Mouse (Mus musculus) midbrain, embryonic 12.5 days (tissue): ENCODE results near the gene Mapk10. TPM values are rescaled to one million over a fixed set of nuclear protein-coding genes. Genes with fewer than 3 reads are reported as not detected.

Experiments used
- ATAC-seq: fragments of 200-750 bp; cut with Nextera tagmentation; 2 replicates; pipeline ENCODE4 v1.8.0; 2017; ENCODE audit warnings: low read depth, moderate TSS enrichment, moderate library complexity; ENCODE audit not compliant: low FRiP score
- H3K27ac ChIP-seq: fragments of 300-500 bp; sonication (generic); replicated peaks from 2 replicates; pipeline ENCODE4 v1.5.1; 2016; ENCODE audit warnings: mild to moderate bottlenecking
- H3K27me3 ChIP-seq: fragments of 300-500 bp; sonication (generic); 2 replicates; pipeline ENCODE4 v1.6.1; 2016; ENCODE audit warnings: mild to moderate bottlenecking
- H3K36me3 ChIP-seq: fragments of 300-500 bp; sonication (generic); 2 replicates; pipeline ENCODE4 v1.6.1; 2016
- H3K4me1 ChIP-seq: fragments of 300-500 bp; sonication (generic); 2 replicates; pipeline ENCODE4 v1.6.1; 2016
- H3K4me2 ChIP-seq: fragments of 300-500 bp; sonication (generic); replicated peaks from 2 replicates; pipeline ENCODE4 v1.6.1; 2016; ENCODE audit warnings: mild to moderate bottlenecking, moderate library complexity
- H3K4me3 ChIP-seq: fragments of 300-500 bp; sonication (generic); 2 replicates; pipeline ENCODE4 v1.5.1; 2016; ENCODE audit warnings: mild to moderate bottlenecking
- H3K9ac ChIP-seq: fragments of 300-500 bp; sonication (generic); replicated peaks from 2 replicates; pipeline ENCODE4 v1.6.1; 2016; ENCODE audit warnings: mild to moderate bottlenecking, moderate library complexity
- H3K9me3 ChIP-seq: fragments of 300-500 bp; sonication (generic); 2 replicates; pipeline ENCODE4 v1.6.1; 2016; ENCODE audit warnings: mild to moderate bottlenecking
- WGBS: fragments of 180-500 bp; shearing (Covaris S2); methylation state at CpG from one replicate; pipeline ENCODE4 v1.1.7; 2016; 5-methylcytosine and 5-hydroxymethylcytosine counted together
- polyA plus RNA-seq: library from polyadenylated mRNA; unstranded; fragments of >200 nt; fragmentation: Nextera tagmentation; extraction: Ambion mirVana; gene quantifications from 2 replicates; pipeline ENCODE4 v1.2.1, GENCODE M21; 2016

Mapk10 gene
- polyA plus RNA-seq, 1 experiment from 2014 or later = 70.1 TPM

- H3K27me3 ChIP-seq = no peaks in the 10 kb centered on the region
- H3K4me1 ChIP-seq = peaks cover 24% of the 10 kb centered on the region
- H3K4me2 ChIP-seq = no peak overlapping the region
- H3K36me3 ChIP-seq = no peaks in the 10 kb centered on the region
- no peaks in the 10 kb centered on the region for H3K9me3 ChIP-seq
- H3K4me3 ChIP-seq = no peak overlapping the region
- ATAC-seq = no peak
- no peak overlapping the region for H3K27ac ChIP-seq
- H3K9ac ChIP-seq = no peak overlapping the region
- 75% methylated on average over 2 of the region's 2 CpGs for WGBS
Observed at GRCm38 (mm10) chr5:103197796-103198325, 13.3 kb downstream of the Mapk10 start.

- Histone ChIP-seq H3K4me2 (no peak overlapping the region), H3K9me3 (no peaks in the 10 kb centered on the region), H3K27me3 (no peaks in the 10 kb centered on the region), H3K4me1 (peaks cover 39% of the 10 kb centered on the region), H3K27ac (peak overlapping the region; percentile 15; the same call in 1 of the 2 replicates), H3K36me3 (no peaks in the 10 kb centered on the region), H3K9ac (no peak overlapping the region), H3K4me3 (no peak overlapping the region)
- no peak for ATAC-seq
- WGBS = 64% methylated on average over 6 of the region's 6 CpGs
Observed at GRCm38 (mm10) chr5:103194549-103194948, 16.6 kb downstream of the Mapk10 start.

- no peak for ATAC-seq
- WGBS = 83% methylated on average over 3 of the region's 3 CpGs
- no peak overlapping the region for H3K4me3 ChIP-seq
- no peak overlapping the region for H3K4me2 ChIP-seq
- H3K9me3 ChIP-seq = no peaks in the 10 kb centered on the region
- H3K9ac ChIP-seq = no peak overlapping the region
- H3K27me3 ChIP-seq = no peaks in the 10 kb centered on the region
- no peak overlapping the region for H3K27ac ChIP-seq
- no peaks in the 10 kb centered on the region for H3K36me3 ChIP-seq
- peaks cover 39% of the 10 kb centered on the region for H3K4me1 ChIP-seq
Observed at GRCm38 (mm10) chr5:103193700-103194099, 17.4 kb downstream of the Mapk10 start.

GRCm38 (mm10) chr5:103191577-103191976 lies 19.6 kb downstream of the Mapk10 start:
- Histone ChIP-seq H3K9ac (no peak overlapping the region), H3K27ac (peak overlapping the region; percentile 58), H3K9me3 (0 out of 2 replicates have a peak, but pooled peaks cover 2% of the 10 kb centered on the region), H3K4me2 (no peak overlapping the region), H3K4me1 (peaks cover 39% of the 10 kb centered on the region), H3K27me3 (no peaks in the 10 kb centered on the region), H3K36me3 (peaks cover 4% of the 10 kb centered on the region; the same call in 1 of the 2 replicates), H3K4me3 (no peak overlapping the region)
- ATAC-seq = peak; percentile 79
- 13% methylated on average over 4 of the region's 4 CpGs for WGBS

GRCm38 (mm10) chr5:103184256-103184655 lies 26.9 kb downstream of the Mapk10 start:
- no peak overlapping the region for H3K4me2 ChIP-seq
- H3K4me3 ChIP-seq = no peak overlapping the region
- H3K27ac ChIP-seq = no peak overlapping the region
- no peaks in the 10 kb centered on the region for H3K4me1 ChIP-seq
- no peak for ATAC-seq
- no peaks in the 10 kb centered on the region for H3K27me3 ChIP-seq
- peaks cover 24% of the 10 kb centered on the region for H3K9me3 ChIP-seq
- 85% methylated on average over 1 of the region's 1 CpGs for WGBS
- peaks cover 4% of the 10 kb centered on the region; the same call in 1 of the 2 replicates for H3K36me3 ChIP-seq
- H3K9ac ChIP-seq = no peak overlapping the region

GRCm38 (mm10) chr5:103181622-103182021 lies 29.5 kb downstream of the Mapk10 start:
- H3K9ac ChIP-seq = no peak overlapping the region
- no peak for ATAC-seq
- H3K27ac ChIP-seq = no peak overlapping the region
- no peak overlapping the region for H3K4me2 ChIP-seq
- H3K4me3 ChIP-seq = no peak overlapping the region
- 87% methylated on average over 10 of the region's 10 CpGs for WGBS
- H3K27me3 ChIP-seq = no peaks in the 10 kb centered on the region
- peaks cover 9% of the 10 kb centered on the region for H3K4me1 ChIP-seq
- peaks cover 22% of the 10 kb centered on the region for H3K9me3 ChIP-seq
- no peaks in the 10 kb centered on the region for H3K36me3 ChIP-seq

- H3K27me3 ChIP-seq = no peaks in the 10 kb centered on the region
- no peak overlapping the region for H3K4me3 ChIP-seq
- no peak overlapping the region for H3K4me2 ChIP-seq
- H3K9ac ChIP-seq = no peak overlapping the region
- H3K36me3 ChIP-seq = no peaks in the 10 kb centered on the region
- peaks cover 19% of the 10 kb centered on the region for H3K4me1 ChIP-seq
- WGBS = 33% methylated on average over 5 of the region's 5 CpGs
- ATAC-seq = no peak
- no peaks in the 10 kb centered on the region for H3K9me3 ChIP-seq
- H3K27ac ChIP-seq = peak overlapping the region; percentile 49
Observed at GRCm38 (mm10) chr5:103177010-103177409, 34.1 kb downstream of the Mapk10 start.

GRCm38 (mm10) chr5:103175989-103176388 lies 35.1 kb downstream of the Mapk10 start:
- H3K4me1 ChIP-seq = peaks cover 19% of the 10 kb centered on the region
- no peaks in the 10 kb centered on the region for H3K36me3 ChIP-seq
- no peak overlapping the region for H3K4me3 ChIP-seq
- WGBS = 91% methylated on average over 7 of the region's 7 CpGs
- no peak for ATAC-seq
- H3K4me2 ChIP-seq = no peak overlapping the region
- H3K9me3 ChIP-seq = no peaks in the 10 kb centered on the region
- H3K9ac ChIP-seq = no peak overlapping the region
- H3K27ac ChIP-seq = no peak overlapping the region
- H3K27me3 ChIP-seq = no peaks in the 10 kb centered on the region

GRCm38 (mm10) chr5:103174607-103175006 lies 36.5 kb downstream of the Mapk10 start:
- Histone ChIP-seq H3K27ac (no peak overlapping the region), H3K4me2 (no peak overlapping the region), H3K9ac (no peak overlapping the region), H3K4me1 (peaks cover 19% of the 10 kb centered on the region), H3K36me3 (no peaks in the 10 kb centered on the region), H3K4me3 (no peak overlapping the region), H3K9me3 (peaks cover 4% of the 10 kb centered on the region; the same call in 1 of the 2 replicates), H3K27me3 (no peaks in the 10 kb centered on the region)
- 62% methylated on average over 7 of the region's 7 CpGs for WGBS
- ATAC-seq = no peak

GRCm38 (mm10) chr5:103171207-103171606 lies 39.9 kb downstream of the Mapk10 start:
- WGBS = 88% methylated on average over 3 of the region's 3 CpGs

GRCm38 (mm10) chr5:103167371-103167770 lies 43.8 kb downstream of the Mapk10 start:
- Histone ChIP-seq H3K4me3 (no peak overlapping the region), H3K27ac (no peak overlapping the region), H3K9ac (no peak overlapping the region), H3K4me1 (0 out of 2 replicates have a peak, but pooled peaks cover 4% of the 10 kb centered on the region), H3K36me3 (no peaks in the 10 kb centered on the region), H3K27me3 (no peaks in the 10 kb centered on the region), H3K9me3 (peaks cover 5% of the 10 kb centered on the region; the same call in 1 of the 2 replicates), H3K4me2 (no peak overlapping the region)
- no peak for ATAC-seq
- WGBS = 69% methylated on average over 5 of the region's 5 CpGs

More at GRCm38 (mm10) chr5:103171207-103171606, 39.9 kb downstream of the Mapk10 start:
- Histone ChIP-seq H3K9ac (no peak overlapping the region), H3K9me3 (peaks cover 5% of the 10 kb centered on the region; the same call in 1 of the 2 replicates), H3K36me3 (no peaks in the 10 kb centered on the region), H3K27ac (no peak overlapping the region), H3K4me2 (no peak overlapping the region), H3K27me3 (no peaks in the 10 kb centered on the region), H3K4me1 (peaks cover 6% of the 10 kb centered on the region; the same call in 1 of the 2 replicates), H3K4me3 (no peak overlapping the region)
- no peak for ATAC-seq

- no peak for ATAC-seq
- WGBS = 77% methylated on average over 2 of the region's 2 CpGs
Observed at GRCm38 (mm10) chr5:103166755-103167154, 44.4 kb downstream of the Mapk10 start.

GRCm38 (mm10) chr5:103164022-103164421 lies 47.1 kb downstream of the Mapk10 start:
- H3K9ac ChIP-seq = no peak overlapping the region
- H3K4me3 ChIP-seq = no peak overlapping the region
- ATAC-seq = no peak
- no peak overlapping the region for H3K27ac ChIP-seq
- no peaks in the 10 kb centered on the region for H3K36me3 ChIP-seq
- no peaks in the 10 kb centered on the region for H3K9me3 ChIP-seq
- no peak overlapping the region for H3K4me2 ChIP-seq
- H3K4me1 ChIP-seq = peaks cover 28% of the 10 kb centered on the region
- H3K27me3 ChIP-seq = no peaks in the 10 kb centered on the region
- 93% methylated on average over 3 of the region's 3 CpGs for WGBS

More at GRCm38 (mm10) chr5:103166755-103167154, 44.4 kb downstream of the Mapk10 start:
- Histone ChIP-seq H3K4me3 (no peak overlapping the region), H3K9me3 (peaks cover 5% of the 10 kb centered on the region; the same call in 1 of the 2 replicates), H3K27ac (no peak overlapping the region), H3K4me2 (no peak overlapping the region), H3K36me3 (no peaks in the 10 kb centered on the region), H3K27me3 (no peaks in the 10 kb centered on the region), H3K9ac (no peak overlapping the region), H3K4me1 (peaks cover 10% of the 10 kb centered on the region)
